Mouse (Mus musculus) limb, embryonic 13.5 days (tissue): Measurements from ENCODE around the gene Ttc22. TPM values are rescaled to one million over a fixed set of nuclear protein-coding genes. Genes with fewer than 3 reads are reported as not detected.

Experiments used
- ATAC-seq: fragments of 200-750 bp; cut with Nextera tagmentation; 2 replicates; pipeline ENCODE4 v1.8.0; 2017; ENCODE audit warnings: low read depth, moderate number of reproducible peaks, moderate TSS enrichment; ENCODE audit not compliant: low FRiP score
- H3K27ac ChIP-seq: fragments of 300-500 bp; sonication (generic); 2 replicates; pipeline ENCODE4 v1.5.1; 2015; ENCODE audit warnings: inconsistent platforms, mild to moderate bottlenecking, moderate library complexity
- H3K27me3 ChIP-seq: fragments of 300-500 bp; sonication (generic); 2 replicates; pipeline ENCODE4 v1.6.1; 2015; ENCODE audit warnings: mild to moderate bottlenecking, inconsistent platforms
- H3K36me3 ChIP-seq: fragments of 300-500 bp; sonication (generic); 2 replicates; pipeline ENCODE4 v1.6.1; 2015; ENCODE audit warnings: inconsistent platforms, mild to moderate bottlenecking, moderate library complexity
- H3K4me1 ChIP-seq: fragments of 300-500 bp; sonication (generic); 2 replicates; pipeline ENCODE4 v1.6.1; 2015; ENCODE audit warnings: inconsistent platforms
- H3K4me2 ChIP-seq: fragments of 300-500 bp; sonication (generic); replicated peaks from 2 replicates; pipeline ENCODE4 v1.6.1; 2015; ENCODE audit warnings: inconsistent platforms, mild to moderate bottlenecking, moderate library complexity
- H3K4me3 ChIP-seq: fragments of 300-500 bp; sonication (generic); 2 replicates; pipeline ENCODE4 v1.5.1; 2015; ENCODE audit warnings: moderate library complexity, mild to moderate bottlenecking, inconsistent platforms
- H3K9ac ChIP-seq: fragments of 300-500 bp; sonication (generic); 2 replicates; pipeline ENCODE4 v1.6.1; 2015; ENCODE audit warnings: mild to moderate bottlenecking, inconsistent platforms
- H3K9me3 ChIP-seq: fragments of 300-500 bp; sonication (generic); 2 replicates; pipeline ENCODE4 v1.6.1; 2016; ENCODE audit warnings: inconsistent platforms
- WGBS: fragments of 180-500 bp; shearing (Covaris S2); methylation state at CpG from one replicate; pipeline ENCODE4 v1.1.7; 2015; 5-methylcytosine and 5-hydroxymethylcytosine counted together
- polyA plus RNA-seq: library from polyadenylated mRNA; unstranded; fragments of >200 nt; fragmentation: Nextera tagmentation; extraction: Ambion mirVana; gene quantifications from 2 replicates; pipeline ENCODE4 v1.2.1, GENCODE M21; 2015

Gene Ttc22
- polyA plus RNA-seq, 1 experiment from 2014 or later = 2.0 TPM

GRCm38 (mm10) chr4:106597055-106597454 lies 25.2 kb upstream of the Ttc22 start:
- Histone ChIP-seq H3K27me3 (no peaks in the 10 kb centered on the region), H3K4me2 (no peak overlapping the region), H3K9me3 (no peaks in the 10 kb centered on the region), H3K4me1 (no peaks in the 10 kb centered on the region), H3K36me3 (no peaks in the 10 kb centered on the region), H3K27ac (no peak overlapping the region), H3K9ac (no peak overlapping the region), H3K4me3 (no peak overlapping the region)
- 75% methylated on average over 9 of the region's 9 CpGs for WGBS
- no peak for ATAC-seq

- Histone ChIP-seq H3K4me3 (no peak overlapping the region), H3K27ac (no peak overlapping the region), H3K4me2 (no peak overlapping the region), H3K4me1 (no peaks in the 10 kb centered on the region), H3K9me3 (no peaks in the 10 kb centered on the region), H3K36me3 (no peaks in the 10 kb centered on the region), H3K9ac (no peak overlapping the region), H3K27me3 (no peaks in the 10 kb centered on the region)
- no peak for ATAC-seq
- 76% methylated on average over 4 of the region's 4 CpGs for WGBS
These were observed 24.5 kb upstream of the Ttc22 start for GRCm38 (mm10) chr4:106597741-106598140.

- ATAC-seq = no peak
- Histone ChIP-seq H3K4me3 (no peak overlapping the region), H3K27me3 (no peaks in the 10 kb centered on the region), H3K9me3 (no peaks in the 10 kb centered on the region), H3K36me3 (no peaks in the 10 kb centered on the region), H3K4me1 (no peaks in the 10 kb centered on the region), H3K27ac (no peak overlapping the region), H3K4me2 (no peak overlapping the region), H3K9ac (no peak overlapping the region)
- WGBS = 52% methylated on average over 1 of the region's 1 CpGs
These were observed 22.8 kb upstream of the Ttc22 start for GRCm38 (mm10) chr4:106599415-106599814.

GRCm38 (mm10) chr4:106600770-106601169 lies 21.5 kb upstream of the Ttc22 start:
- H3K27me3 ChIP-seq = no peaks in the 10 kb centered on the region
- ATAC-seq = no peak
- no peaks in the 10 kb centered on the region for H3K36me3 ChIP-seq
- no peak overlapping the region for H3K4me3 ChIP-seq
- WGBS = 80% methylated on average over 4 of the region's 4 CpGs
- no peaks in the 10 kb centered on the region for H3K4me1 ChIP-seq
- no peak overlapping the region for H3K27ac ChIP-seq
- no peak overlapping the region for H3K4me2 ChIP-seq
- no peaks in the 10 kb centered on the region for H3K9me3 ChIP-seq
- H3K9ac ChIP-seq = no peak overlapping the region

- peak overlapping the region; percentile 15; the same call in 1 of the 2 replicates for H3K9ac ChIP-seq
- no peaks in the 10 kb centered on the region for H3K27me3 ChIP-seq
- no peak overlapping the region for H3K27ac ChIP-seq
- 0 out of 2 replicates have a peak, but pooled peaks cover 3% of the 10 kb centered on the region for H3K9me3 ChIP-seq
- H3K4me3 ChIP-seq = 0 out of 2 replicates have a peak overlapping the region, but pooled peaks have one; percentile 7
- H3K4me1 ChIP-seq = peaks cover 7% of the 10 kb centered on the region; the same call in 1 of the 2 replicates
- peak overlapping the region; percentile 47 for H3K4me2 ChIP-seq
- H3K36me3 ChIP-seq = no peaks in the 10 kb centered on the region
- WGBS = 46% methylated on average over 18 of the region's 18 CpGs
- ATAC-seq = peak; percentile 94
These were observed 15.3 kb upstream of the Ttc22 start for GRCm38 (mm10) chr4:106606639-106607554.

- Histone ChIP-seq H3K9ac (no peak overlapping the region), H3K27me3 (no peaks in the 10 kb centered on the region), H3K9me3 (0 out of 2 replicates have a peak, but pooled peaks cover 3% of the 10 kb centered on the region), H3K4me1 (peaks cover 7% of the 10 kb centered on the region; the same call in 1 of the 2 replicates), H3K36me3 (no peaks in the 10 kb centered on the region), H3K4me3 (no peak overlapping the region), H3K27ac (no peak overlapping the region), H3K4me2 (no peak overlapping the region)
- 88% methylated on average over 1 of the region's 1 CpGs for WGBS
- no peak for ATAC-seq
These were observed 14.3 kb upstream of the Ttc22 start for GRCm38 (mm10) chr4:106607905-106608304.

GRCm38 (mm10) chr4:106613105-106613504 lies 9.1 kb upstream of the Ttc22 start:
- no peak overlapping the region for H3K9ac ChIP-seq
- H3K4me3 ChIP-seq = no peak overlapping the region
- peaks cover 9% of the 10 kb centered on the region for H3K27me3 ChIP-seq
- H3K4me2 ChIP-seq = no peak overlapping the region
- no peaks in the 10 kb centered on the region for H3K36me3 ChIP-seq
- 78% methylated on average over 8 of the region's 8 CpGs for WGBS
- no peak for ATAC-seq
- 0 out of 2 replicates have a peak, but pooled peaks cover 3% of the 10 kb centered on the region for H3K9me3 ChIP-seq
- H3K4me1 ChIP-seq = peaks cover 10% of the 10 kb centered on the region
- H3K27ac ChIP-seq = no peak overlapping the region

GRCm38 (mm10) chr4:106613560-106613959 lies 8.7 kb upstream of the Ttc22 start:
- no peak overlapping the region for H3K9ac ChIP-seq
- H3K27ac ChIP-seq = no peak overlapping the region
- 74% methylated on average over 3 of the region's 3 CpGs for WGBS

GRCm38 (mm10) chr4:106614180-106614797 lies 7.9 kb upstream of the Ttc22 start:
- no peak overlapping the region for H3K4me3 ChIP-seq
- H3K9ac ChIP-seq = no peak overlapping the region
- H3K9me3 ChIP-seq = no peaks in the 10 kb centered on the region
- H3K36me3 ChIP-seq = no peaks in the 10 kb centered on the region
- 40% methylated on average over 7 of the region's 7 CpGs for WGBS
- H3K27ac ChIP-seq = no peak overlapping the region
- peak; percentile 71 for ATAC-seq
- H3K27me3 ChIP-seq = peaks cover 9% of the 10 kb centered on the region
- H3K4me1 ChIP-seq = peaks cover 10% of the 10 kb centered on the region
- H3K4me2 ChIP-seq = no peak overlapping the region

More at GRCm38 (mm10) chr4:106613560-106613959, 8.7 kb upstream of the Ttc22 start:
- Histone ChIP-seq H3K4me1 (peaks cover 10% of the 10 kb centered on the region), H3K9me3 (0 out of 2 replicates have a peak, but pooled peaks cover under 1% of the 10 kb centered on the region), H3K4me2 (no peak overlapping the region), H3K27me3 (peaks cover 9% of the 10 kb centered on the region), H3K4me3 (no peak overlapping the region), H3K36me3 (no peaks in the 10 kb centered on the region)
- no peak for ATAC-seq

GRCm38 (mm10) chr4:106614881-106615280 lies 7.4 kb upstream of the Ttc22 start:
- peaks cover 10% of the 10 kb centered on the region for H3K4me1 ChIP-seq
- 75% methylated on average over 9 of the region's 9 CpGs for WGBS
- H3K36me3 ChIP-seq = no peaks in the 10 kb centered on the region
- H3K9me3 ChIP-seq = no peaks in the 10 kb centered on the region
- ATAC-seq = no peak
- H3K27me3 ChIP-seq = peaks cover 14% of the 10 kb centered on the region
- H3K27ac ChIP-seq = no peak overlapping the region
- H3K9ac ChIP-seq = no peak overlapping the region
- H3K4me3 ChIP-seq = no peak overlapping the region
- H3K4me2 ChIP-seq = no peak overlapping the region

GRCm38 (mm10) chr4:106615637-106616036 lies 6.6 kb upstream of the Ttc22 start:
- peaks cover 14% of the 10 kb centered on the region for H3K27me3 ChIP-seq
- no peak for ATAC-seq
- H3K9me3 ChIP-seq = no peaks in the 10 kb centered on the region
- 68% methylated on average over 12 of the region's 12 CpGs for WGBS
- H3K9ac ChIP-seq = no peak overlapping the region
- no peak overlapping the region for H3K27ac ChIP-seq
- no peak overlapping the region for H3K4me3 ChIP-seq
- H3K36me3 ChIP-seq = no peaks in the 10 kb centered on the region
- peaks cover 10% of the 10 kb centered on the region for H3K4me1 ChIP-seq
- no peak overlapping the region for H3K4me2 ChIP-seq

- Histone ChIP-seq H3K27ac (no peak within 1 kb of the TSS), H3K4me2 (peak within 1 kb of the TSS; percentile 53), H3K36me3 (no peaks in the 10 kb centered on the region), H3K9me3 (no peaks in the 10 kb centered on the region), H3K4me1 (peaks cover 12% of the 10 kb centered on the region), H3K4me3 (peak within 1 kb of the TSS; percentile 10; the same call in 1 of the 2 replicates), H3K27me3 (peaks cover 28% of the 10 kb centered on the region), H3K9ac (no peak within 1 kb of the TSS)
- under 1% methylated on average over 18 of the region's 19 CpGs for WGBS
- no peak; the same call in 1 of the 2 replicates for ATAC-seq
These were observed 5.2 kb upstream of the Ttc22 start, which contains the start of gene Lexm for GRCm38 (mm10) chr4:106617056-106617455. Gene Lexm, minus strand, starts transcription at chr4:106617241.
